Mouse (Mus musculus): ENCODE data around the gene Stim1. TPM values are rescaled to one million over a fixed set of nuclear protein-coding genes. Genes with fewer than 3 reads are reported as not detected.

Gene Stim1
- polyA plus RNA-seq, 1 experiment from 2014 or later = 15.2 TPM

DNA sequence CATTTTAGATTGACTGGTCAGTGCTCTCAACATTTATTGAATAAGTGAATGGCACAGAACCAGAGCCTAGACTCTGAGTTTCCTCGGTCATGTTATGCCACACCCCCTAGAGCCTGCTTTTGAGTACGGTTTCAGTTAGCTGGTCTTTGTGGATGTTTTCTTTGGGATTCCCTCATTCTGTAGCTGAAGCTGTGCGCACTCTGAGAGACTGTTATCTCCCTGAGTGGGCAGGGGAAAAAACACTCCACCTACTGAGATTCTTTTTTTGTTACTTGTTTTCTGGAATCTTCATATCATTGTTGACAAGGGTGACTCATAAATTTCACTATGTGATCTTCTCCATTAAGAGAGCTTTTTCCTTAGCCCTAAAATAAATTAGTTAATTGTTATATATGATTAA lies 63.9 kb downstream of the Stim1 start:
- no peak for DNase-seq (ENCODE audit: low spot score)
- Histone ChIP-seq H3K27me3 (ENCODE audit: control insufficient read depth, insufficient read depth, low read length) (no peaks in the 10 kb centered on the region), H3K4me1 (replicated peaks; ENCODE audit: control insufficient read depth, insufficient read depth, low read length) (no peaks in the 10 kb centered on the region), H3K36me3 (replicated peaks; ENCODE audit: control insufficient read depth, insufficient read depth) (no peaks in the 10 kb centered on the region), H3K9ac (no peak overlapping the region), H3K27ac (no peak overlapping the region), H3K4me3 (replicated peaks; ENCODE audit: low read length) (no peak overlapping the region), H3K4me2 (replicated peaks) (no peak overlapping the region), H3K9me3 (ENCODE audit: control insufficient read depth, low read length) (no peaks in the 10 kb centered on the region)
- ATAC-seq (ENCODE audit: low FRiP score) = no peak
- WGBS = 66% methylated on average over 3 of the region's 3 CpGs

DNA sequence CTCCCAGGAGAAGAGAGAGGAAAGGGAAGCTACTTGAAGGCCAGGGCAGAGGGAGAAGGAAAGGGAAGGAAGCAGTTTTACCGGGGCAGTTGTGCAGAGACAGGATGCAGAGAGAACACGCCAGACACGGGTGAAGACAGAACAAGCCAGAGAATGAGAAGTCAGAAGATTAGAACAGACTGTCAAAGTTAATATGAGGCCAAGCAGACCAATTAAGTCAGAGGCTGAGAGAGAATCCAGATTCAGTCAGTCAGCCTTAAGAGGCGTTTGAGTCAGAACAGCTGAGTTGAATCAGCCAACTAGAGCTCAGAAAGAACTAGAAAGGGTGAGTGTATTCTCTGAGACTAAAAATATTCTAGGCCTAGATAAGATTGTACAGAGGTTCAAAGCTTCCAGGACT lies 66.1 kb downstream of the Stim1 start:
- no peak overlapping the region for H3K27ac ChIP-seq
- 90% methylated on average over 4 of the region's 4 CpGs for WGBS

GRCm38 (mm10) chr7:102337326-102337725 lies 69.7 kb downstream of the Stim1 start:
- H3K9me3 ChIP-seq (ENCODE audit: control insufficient read depth, low read length) = no peaks in the 10 kb centered on the region
- DNase-seq (ENCODE audit: low spot score) (no peak), ATAC-seq (ENCODE audit: low FRiP score) (no peak)
- no peaks in the 10 kb centered on the region for H3K27me3 ChIP-seq (ENCODE audit: control insufficient read depth, insufficient read depth, low read length)
- no peaks in the 10 kb centered on the region for H3K4me1 ChIP-seq (replicated peaks; ENCODE audit: control insufficient read depth, insufficient read depth, low read length)
- no peaks in the 10 kb centered on the region for H3K36me3 ChIP-seq (replicated peaks; ENCODE audit: control insufficient read depth, insufficient read depth)
- no peak overlapping the region for H3K4me2 ChIP-seq (replicated peaks)
- no peak overlapping the region for H3K9ac ChIP-seq
- no peak overlapping the region for H3K27ac ChIP-seq
- no peak overlapping the region for H3K4me3 ChIP-seq (replicated peaks; ENCODE audit: low read length)
- 98% methylated on average over 5 of the region's 5 CpGs for WGBS

More for the DNA sequence above, 66.1 kb downstream of the Stim1 start:
- no peaks in the 10 kb centered on the region for H3K4me1 ChIP-seq (replicated peaks; ENCODE audit: control insufficient read depth, insufficient read depth, low read length)
- H3K9me3 ChIP-seq (ENCODE audit: control insufficient read depth, low read length) = no peaks in the 10 kb centered on the region
- ATAC-seq (ENCODE audit: low FRiP score) = no peak
- no peak overlapping the region for H3K9ac ChIP-seq
- H3K27me3 ChIP-seq (ENCODE audit: control insufficient read depth, insufficient read depth, low read length) = no peaks in the 10 kb centered on the region
- DNase-seq (ENCODE audit: low spot score) = no peak
- no peak overlapping the region for H3K4me3 ChIP-seq (replicated peaks; ENCODE audit: low read length)
- H3K4me2 ChIP-seq (replicated peaks) = no peak overlapping the region
- no peaks in the 10 kb centered on the region for H3K36me3 ChIP-seq (replicated peaks; ENCODE audit: control insufficient read depth, insufficient read depth)

GRCm38 (mm10) chr7:102337898-102338297 lies 70.3 kb downstream of the Stim1 start:
- H3K4me1 ChIP-seq (replicated peaks; ENCODE audit: control insufficient read depth, insufficient read depth, low read length) = no peaks in the 10 kb centered on the region
- 78% methylated on average over 3 of the region's 3 CpGs for WGBS
- H3K9me3 ChIP-seq (ENCODE audit: control insufficient read depth, low read length) = no peaks in the 10 kb centered on the region
- no peaks in the 10 kb centered on the region for H3K36me3 ChIP-seq (replicated peaks; ENCODE audit: control insufficient read depth, insufficient read depth)
- H3K4me3 ChIP-seq (replicated peaks; ENCODE audit: low read length) = no peak overlapping the region
- H3K27me3 ChIP-seq (ENCODE audit: control insufficient read depth, insufficient read depth, low read length) = no peaks in the 10 kb centered on the region
- no peak for DNase-seq (ENCODE audit: low spot score)
- H3K9ac ChIP-seq = no peak overlapping the region
- H3K4me2 ChIP-seq (replicated peaks) = no peak overlapping the region
- H3K27ac ChIP-seq = no peak overlapping the region
- no peak for ATAC-seq (ENCODE audit: low FRiP score)

GRCm38 (mm10) chr7:102338956-102339355 lies 71.3 kb downstream of the Stim1 start:
- Histone ChIP-seq H3K36me3 (replicated peaks; ENCODE audit: control insufficient read depth, insufficient read depth) (no peaks in the 10 kb centered on the region), H3K4me1 (replicated peaks; ENCODE audit: control insufficient read depth, insufficient read depth, low read length) (no peaks in the 10 kb centered on the region), H3K27me3 (ENCODE audit: control insufficient read depth, insufficient read depth, low read length) (no peaks in the 10 kb centered on the region), H3K9me3 (ENCODE audit: control insufficient read depth, low read length) (no peaks in the 10 kb centered on the region), H3K4me2 (replicated peaks) (no peak overlapping the region), H3K27ac (no peak overlapping the region), H3K4me3 (replicated peaks; ENCODE audit: low read length) (no peak overlapping the region), H3K9ac (no peak overlapping the region)
- WGBS = 93% methylated on average over 3 of the region's 3 CpGs
- ATAC-seq (ENCODE audit: low FRiP score) (no peak), DNase-seq (ENCODE audit: low spot score) (no peak)

DNA sequence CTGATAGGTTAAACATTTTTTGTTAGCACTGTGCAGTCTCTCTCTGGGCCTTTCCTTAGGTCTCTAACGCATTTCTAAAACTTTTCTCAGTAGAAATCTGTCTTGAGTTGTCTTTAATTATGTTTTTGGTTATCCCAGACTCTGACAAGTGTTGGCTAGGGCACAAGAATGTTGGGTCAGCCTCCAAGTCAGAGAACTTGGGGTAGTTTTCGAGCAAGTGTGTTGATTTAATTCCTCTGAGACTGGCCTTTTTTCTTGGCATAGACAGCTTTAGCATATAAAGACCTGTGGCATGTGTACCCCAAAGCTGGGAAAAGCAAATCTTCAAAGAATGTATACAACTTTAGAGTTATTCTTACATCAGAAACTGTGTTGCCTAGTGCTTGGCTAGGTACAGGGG lies 78.3 kb downstream of the Stim1 start:
- Histone ChIP-seq H3K27me3 (ENCODE audit: control insufficient read depth, insufficient read depth, low read length) (no peaks in the 10 kb centered on the region), H3K4me2 (replicated peaks) (no peak overlapping the region), H3K27ac (no peak overlapping the region), H3K9ac (no peak overlapping the region), H3K9me3 (ENCODE audit: control insufficient read depth, low read length) (no peaks in the 10 kb centered on the region), H3K36me3 (replicated peaks; ENCODE audit: control insufficient read depth, insufficient read depth) (no peaks in the 10 kb centered on the region), H3K4me3 (replicated peaks; ENCODE audit: low read length) (no peak overlapping the region), H3K4me1 (replicated peaks; ENCODE audit: control insufficient read depth, insufficient read depth, low read length) (no peaks in the 10 kb centered on the region)
- DNase-seq (ENCODE audit: low spot score) (no peak), ATAC-seq (ENCODE audit: low FRiP score) (no peak)
- WGBS = 78% methylated on average over 2 of the region's 2 CpGs

GRCm38 (mm10) chr7:102347327-102347726 lies 79.7 kb downstream of the Stim1 start:
- DNase-seq (ENCODE audit: low spot score) (no peak), ATAC-seq (ENCODE audit: low FRiP score) (no peak)
- H3K4me3 ChIP-seq (replicated peaks; ENCODE audit: low read length) = no peak overlapping the region
- H3K9me3 ChIP-seq (ENCODE audit: control insufficient read depth, low read length) = no peaks in the 10 kb centered on the region
- no peak overlapping the region for H3K4me2 ChIP-seq (replicated peaks)
- no peak overlapping the region for H3K27ac ChIP-seq
- no peaks in the 10 kb centered on the region for H3K4me1 ChIP-seq (replicated peaks; ENCODE audit: control insufficient read depth, insufficient read depth, low read length)
- no peaks in the 10 kb centered on the region for H3K36me3 ChIP-seq (replicated peaks; ENCODE audit: control insufficient read depth, insufficient read depth)
- WGBS = 71% methylated on average over 3 of the region's 3 CpGs
- H3K9ac ChIP-seq = no peak overlapping the region
- no peaks in the 10 kb centered on the region for H3K27me3 ChIP-seq (ENCODE audit: control insufficient read depth, insufficient read depth, low read length)

GRCm38 (mm10) chr7:102348681-102349080 lies 81.1 kb downstream of the Stim1 start:
- Histone ChIP-seq H3K4me2 (replicated peaks) (no peak overlapping the region), H3K9ac (no peak overlapping the region), H3K9me3 (ENCODE audit: control insufficient read depth, low read length) (no peaks in the 10 kb centered on the region), H3K4me1 (replicated peaks; ENCODE audit: control insufficient read depth, insufficient read depth, low read length) (no peaks in the 10 kb centered on the region), H3K27ac (no peak overlapping the region), H3K27me3 (ENCODE audit: control insufficient read depth, insufficient read depth, low read length) (no peaks in the 10 kb centered on the region), H3K4me3 (replicated peaks; ENCODE audit: low read length) (no peak overlapping the region), H3K36me3 (replicated peaks; ENCODE audit: control insufficient read depth, insufficient read depth) (no peaks in the 10 kb centered on the region)
- DNase-seq (ENCODE audit: low spot score) (no peak), ATAC-seq (ENCODE audit: low FRiP score) (no peak)
- 78% methylated on average over 2 of the region's 2 CpGs for WGBS

- no peaks in the 10 kb centered on the region for H3K9me3 ChIP-seq (ENCODE audit: control insufficient read depth, low read length)
- 86% methylated on average over 5 of the region's 5 CpGs for WGBS
- H3K27me3 ChIP-seq (ENCODE audit: control insufficient read depth, insufficient read depth, low read length) = no peaks in the 10 kb centered on the region
- H3K4me2 ChIP-seq (replicated peaks) = no peak overlapping the region
- H3K9ac ChIP-seq = no peak overlapping the region
- H3K36me3 ChIP-seq (replicated peaks; ENCODE audit: control insufficient read depth, insufficient read depth) = no peaks in the 10 kb centered on the region
- DNase-seq (ENCODE audit: low spot score) (no peak), ATAC-seq (ENCODE audit: low FRiP score) (no peak)
- no peaks in the 10 kb centered on the region for H3K4me1 ChIP-seq (replicated peaks; ENCODE audit: control insufficient read depth, insufficient read depth, low read length)
- no peak overlapping the region for H3K4me3 ChIP-seq (replicated peaks; ENCODE audit: low read length)
- no peak overlapping the region for H3K27ac ChIP-seq
These were observed 81.6 kb downstream of the Stim1 start for GRCm38 (mm10) chr7:102349236-102349635.

GRCm38 (mm10) chr7:102353420-102353819 lies 85.8 kb downstream of the Stim1 start:
- 44% methylated on average over 1 of the region's 1 CpGs for WGBS
- no peak for DNase-seq (ENCODE audit: low spot score)
- ATAC-seq (ENCODE audit: low FRiP score) = no peak
- Histone ChIP-seq H3K4me3 (replicated peaks; ENCODE audit: low read length) (no peak overlapping the region), H3K27me3 (ENCODE audit: control insufficient read depth, insufficient read depth, low read length) (no peaks in the 10 kb centered on the region), H3K4me2 (replicated peaks) (no peak overlapping the region), H3K9me3 (ENCODE audit: control insufficient read depth, low read length) (no peaks in the 10 kb centered on the region), H3K36me3 (replicated peaks; ENCODE audit: control insufficient read depth, insufficient read depth) (no peaks in the 10 kb centered on the region), H3K9ac (no peak overlapping the region), H3K27ac (no peak overlapping the region), H3K4me1 (replicated peaks; ENCODE audit: control insufficient read depth, insufficient read depth, low read length) (no peaks in the 10 kb centered on the region)

All from hindbrain, embryonic 14.5 days (tissue).